Mouse (Mus musculus) hindbrain, embryonic 12.5 days (tissue): ENCODE data around the gene Glp2r. TPM values are rescaled to one million over a fixed set of nuclear protein-coding genes. Genes with fewer than 3 reads are reported as not detected.

Source experiments
- ATAC-seq: fragments of 200-750 bp; cut with Nextera tagmentation; 2 replicates; pipeline ENCODE4 v1.8.0; 2017; ENCODE audit warnings: moderate TSS enrichment; ENCODE audit not compliant: low FRiP score
- H3K27ac ChIP-seq: fragments of 300-500 bp; sonication (generic); 2 replicates; pipeline ENCODE4 v1.5.1; 2016; ENCODE audit warnings: mild to moderate bottlenecking
- H3K27me3 ChIP-seq: fragments of 300-500 bp; sonication (generic); 2 replicates; pipeline ENCODE4 v1.6.1; 2016; ENCODE audit warnings: mild to moderate bottlenecking
- H3K36me3 ChIP-seq: fragments of 300-500 bp; sonication (generic); 2 replicates; pipeline ENCODE4 v1.6.1; 2016; ENCODE audit warnings: mild to moderate bottlenecking
- H3K4me1 ChIP-seq: fragments of 300-500 bp; sonication (generic); 2 replicates; pipeline ENCODE4 v1.6.1; 2016
- H3K4me2 ChIP-seq: fragments of 300-500 bp; sonication (generic); replicated peaks from 2 replicates; pipeline ENCODE4 v1.6.1; 2016; ENCODE audit warnings: mild to moderate bottlenecking
- H3K4me3 ChIP-seq: fragments of 300-500 bp; sonication (generic); 2 replicates; pipeline ENCODE4 v1.5.1; 2016; ENCODE audit warnings: mild to moderate bottlenecking
- H3K9ac ChIP-seq: fragments of 300-500 bp; sonication (generic); 2 replicates; pipeline ENCODE4 v1.6.1; 2016; ENCODE audit warnings: mild to moderate bottlenecking, moderate library complexity
- H3K9me3 ChIP-seq: fragments of 300-500 bp; sonication (generic); replicated peaks from 2 replicates; pipeline ENCODE4 v1.6.1; 2016; ENCODE audit warnings: mild to moderate bottlenecking
- WGBS: fragments of 180-500 bp; shearing (Covaris S2); methylation state at CpG from one replicate; pipeline ENCODE4 v1.1.7; 2016; 5-methylcytosine and 5-hydroxymethylcytosine counted together
- polyA plus RNA-seq: library from polyadenylated mRNA; unstranded; fragments of >200 nt; fragmentation: Nextera tagmentation; extraction: Ambion mirVana; gene quantifications from 2 replicates; pipeline ENCODE4 v1.2.1, GENCODE M21; 2016

Glp2r gene
- polyA plus RNA-seq, 1 experiment from 2014 or later: not detected

DNA sequence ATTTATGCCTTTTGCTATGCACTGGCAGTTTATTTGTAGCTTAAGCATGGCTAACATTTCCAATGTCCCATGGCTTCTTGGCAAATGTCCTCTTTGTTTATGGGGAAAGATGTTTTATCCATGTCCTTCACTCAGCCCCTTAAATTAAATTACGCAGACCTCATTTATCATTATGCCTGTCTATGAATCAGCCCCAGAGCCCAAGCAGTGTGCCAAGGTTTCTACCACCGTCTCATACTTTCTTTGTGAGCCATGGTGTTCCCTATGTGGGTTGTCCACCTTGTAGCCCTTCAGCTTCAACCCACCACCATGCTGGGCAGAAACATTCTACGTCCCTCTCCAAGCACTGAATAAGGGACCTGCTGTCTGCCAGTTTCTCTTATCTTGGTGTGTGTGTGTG, 132.6 kb downstream of the Glp2r start:
- no peak for ATAC-seq
- Histone ChIP-seq H3K4me2 (no peak overlapping the region), H3K27ac (no peak overlapping the region), H3K4me3 (no peak overlapping the region), H3K9me3 (no peaks in the 10 kb centered on the region), H3K9ac (no peak overlapping the region), H3K4me1 (no peaks in the 10 kb centered on the region), H3K27me3 (no peaks in the 10 kb centered on the region), H3K36me3 (no peaks in the 10 kb centered on the region)
- 82% methylated on average over 3 of the region's 3 CpGs for WGBS

DNA sequence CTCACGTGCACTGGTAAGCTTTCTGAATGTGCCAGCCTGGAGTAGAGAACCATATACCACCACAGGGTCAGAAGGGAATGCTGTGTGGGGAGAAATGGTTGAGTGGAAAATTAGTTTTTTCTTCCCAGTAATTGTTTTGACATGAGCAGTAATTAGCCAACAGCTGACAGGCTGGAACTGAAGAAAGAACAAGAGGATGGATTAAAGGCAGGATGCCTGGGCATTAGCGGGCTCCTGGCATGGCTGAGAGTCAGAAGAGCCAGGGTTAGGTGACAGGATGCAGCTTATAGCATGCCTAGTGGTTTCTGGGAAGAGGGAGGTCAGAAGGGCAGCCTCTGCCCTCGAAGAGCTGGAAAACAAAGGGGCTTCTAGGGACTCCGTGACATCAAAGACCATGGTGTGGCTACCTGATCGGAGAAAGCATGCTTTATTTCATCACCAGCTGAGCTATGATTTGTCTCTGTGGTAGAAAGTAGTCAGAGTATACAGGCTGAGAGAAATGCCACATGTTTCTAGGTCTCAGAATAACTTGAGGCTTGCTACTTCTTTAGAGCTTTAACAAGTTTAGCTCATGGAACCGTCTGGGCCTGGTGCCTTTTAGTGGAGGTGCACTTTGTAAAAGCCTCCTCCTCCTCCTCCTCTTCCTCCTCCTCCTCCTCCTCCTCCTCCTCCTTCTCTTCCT, 133.9 kb downstream of the Glp2r start:
- no peak for ATAC-seq
- Histone ChIP-seq H3K4me2 (no peak overlapping the region), H3K27ac (no peak overlapping the region), H3K9me3 (no peaks in the 10 kb centered on the region), H3K4me3 (no peak overlapping the region), H3K36me3 (no peaks in the 10 kb centered on the region), H3K27me3 (no peaks in the 10 kb centered on the region), H3K9ac (no peak overlapping the region), H3K4me1 (no peaks in the 10 kb centered on the region)
- 60% methylated on average over 6 of the region's 6 CpGs for WGBS

DNA sequence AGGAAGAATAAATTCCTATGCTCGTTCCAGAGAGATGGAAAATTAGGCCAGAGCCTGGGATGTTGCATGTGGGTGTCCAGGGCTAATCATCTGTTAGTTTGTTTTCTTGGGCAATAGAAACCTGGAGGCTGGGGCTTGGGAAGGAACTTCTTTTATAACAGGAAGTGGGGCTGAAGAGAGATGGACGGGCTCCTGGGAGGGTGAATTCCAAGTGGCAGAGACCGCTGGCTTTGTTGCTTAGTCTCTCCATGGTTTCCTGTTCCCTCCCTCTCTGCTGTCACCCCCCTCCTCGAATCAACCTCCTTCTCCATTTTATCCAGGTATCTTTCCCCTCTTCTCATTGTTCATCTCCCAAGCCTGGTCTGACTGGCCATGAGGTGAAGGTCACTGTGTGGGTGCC, 134.8 kb downstream of the Glp2r start:
- H3K27ac ChIP-seq: no peak overlapping the region
- H3K9me3 ChIP-seq: no peaks in the 10 kb centered on the region
- no peak overlapping the region for H3K9ac ChIP-seq
- 70% methylated on average over 4 of the region's 4 CpGs for WGBS
- no peak overlapping the region for H3K4me2 ChIP-seq
- no peak overlapping the region for H3K4me3 ChIP-seq
- H3K4me1 ChIP-seq: no peaks in the 10 kb centered on the region
- no peaks in the 10 kb centered on the region for H3K36me3 ChIP-seq
- H3K27me3 ChIP-seq: no peaks in the 10 kb centered on the region
- no peak for ATAC-seq

DNA sequence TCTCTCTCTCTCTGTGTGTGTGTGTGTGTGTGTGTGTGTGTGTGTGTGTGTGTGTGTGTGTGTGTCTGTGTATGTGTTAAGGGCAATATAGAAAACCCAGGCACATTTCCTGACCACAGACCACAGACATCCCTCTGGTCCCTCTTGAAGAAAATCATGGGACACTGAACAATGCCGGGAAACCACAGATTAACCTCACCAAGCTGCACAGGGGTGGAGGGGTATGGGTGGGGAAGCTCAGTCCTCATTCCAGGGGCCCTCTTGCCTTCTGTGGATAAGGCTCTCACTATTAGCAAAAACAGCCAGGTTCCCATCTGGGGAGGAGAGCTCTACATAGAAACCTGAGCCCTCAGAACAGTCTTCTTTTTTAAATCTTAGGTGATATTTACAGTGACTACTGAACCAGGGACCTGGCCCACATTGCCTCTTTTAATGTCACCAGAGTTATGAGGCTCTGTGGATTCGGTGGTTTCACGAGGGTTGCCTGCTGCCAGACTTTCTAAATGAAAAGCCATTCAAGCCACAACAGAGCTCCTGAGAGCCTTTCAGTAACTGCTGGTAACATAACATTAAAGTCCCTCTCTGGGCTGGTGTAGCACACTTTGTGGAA, 137.2 kb downstream of the Glp2r start:
- no peak overlapping the region for H3K27ac ChIP-seq
- H3K4me3 ChIP-seq: no peak overlapping the region
- no peaks in the 10 kb centered on the region for H3K27me3 ChIP-seq
- H3K36me3 ChIP-seq: no peaks in the 10 kb centered on the region
- H3K4me1 ChIP-seq: no peaks in the 10 kb centered on the region
- H3K4me2 ChIP-seq: no peak overlapping the region
- no peak for ATAC-seq
- 69% methylated on average over 3 of the region's 3 CpGs for WGBS
- no peak overlapping the region for H3K9ac ChIP-seq
- H3K9me3 ChIP-seq: no peaks in the 10 kb centered on the region

DNA sequence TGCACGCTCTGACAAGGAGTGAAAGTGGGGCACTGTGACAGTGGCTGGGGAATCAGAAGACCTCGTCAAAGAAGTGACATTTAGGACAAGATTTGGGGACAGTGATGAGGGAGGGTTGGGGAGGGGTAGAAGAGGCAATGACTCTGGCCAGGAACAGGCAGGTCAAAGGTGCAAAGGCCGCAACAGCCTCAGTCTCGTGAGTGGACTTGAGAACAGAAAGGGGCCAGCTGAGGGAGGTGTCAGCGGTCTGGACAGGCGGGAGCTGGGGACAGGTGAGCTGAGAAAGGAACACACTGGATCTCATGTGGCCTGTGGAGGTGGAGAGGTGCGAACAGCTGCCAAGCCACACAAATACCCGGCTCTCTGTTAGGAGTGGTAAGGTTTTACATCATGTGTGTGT, 138.0 kb downstream of the Glp2r start:
- no peak for ATAC-seq
- Histone ChIP-seq H3K36me3 (no peaks in the 10 kb centered on the region), H3K9ac (no peak overlapping the region), H3K27me3 (no peaks in the 10 kb centered on the region), H3K4me2 (no peak overlapping the region), H3K27ac (no peak overlapping the region), H3K4me1 (no peaks in the 10 kb centered on the region), H3K9me3 (no peaks in the 10 kb centered on the region), H3K4me3 (no peak overlapping the region)
- 83% methylated on average over 8 of the region's 8 CpGs for WGBS

DNA sequence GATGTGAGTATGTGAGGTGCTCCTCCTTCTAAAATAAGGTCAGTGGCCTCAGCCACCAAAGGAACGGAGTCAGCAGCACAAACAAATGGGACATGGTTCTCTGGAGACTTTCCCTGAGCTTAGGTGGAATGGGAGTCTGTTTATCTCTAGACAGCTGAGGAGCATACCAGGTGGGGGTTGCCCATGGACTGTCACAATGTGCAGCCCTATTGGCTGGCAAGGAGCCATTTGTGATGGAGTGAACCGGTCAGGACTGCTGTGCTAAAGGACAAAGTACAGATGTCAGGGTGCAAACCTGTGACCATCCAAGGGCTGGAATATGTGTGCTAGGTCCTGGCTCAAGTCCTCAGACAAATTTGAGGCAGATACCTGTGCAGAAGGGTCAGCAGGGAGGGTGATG, 142.4 kb downstream of the Glp2r start:
- Histone ChIP-seq H3K9me3 (no peaks in the 10 kb centered on the region), H3K4me1 (no peaks in the 10 kb centered on the region), H3K4me3 (no peak overlapping the region), H3K27me3 (no peaks in the 10 kb centered on the region), H3K9ac (no peak overlapping the region), H3K27ac (no peak overlapping the region), H3K36me3 (no peaks in the 10 kb centered on the region), H3K4me2 (no peak overlapping the region)
- no peak for ATAC-seq
- WGBS: 89% methylated on average over 2 of the region's 2 CpGs

DNA sequence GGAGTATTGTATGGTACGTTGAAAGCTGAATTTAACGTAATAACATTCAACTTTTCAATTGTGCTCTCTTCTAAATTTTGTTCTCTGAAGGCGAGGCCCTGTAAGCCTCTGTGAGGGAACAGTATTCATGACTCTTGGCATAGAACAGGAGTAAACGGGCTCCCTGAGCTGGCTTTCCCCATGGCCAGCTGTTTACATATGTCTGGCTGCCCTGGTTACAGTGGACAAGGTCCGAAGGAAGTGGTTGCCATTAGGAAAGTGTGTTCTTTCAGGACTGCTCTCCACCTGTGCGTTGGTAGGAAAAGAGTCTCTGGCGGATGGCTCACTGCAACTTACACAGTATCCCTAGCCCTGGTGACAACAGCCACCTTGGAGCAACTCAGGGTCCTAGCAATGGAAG, 143.8 kb downstream of the Glp2r start:
- Histone ChIP-seq H3K4me1 (no peaks in the 10 kb centered on the region), H3K4me2 (no peak overlapping the region), H3K27me3 (no peaks in the 10 kb centered on the region), H3K9me3 (no peaks in the 10 kb centered on the region), H3K9ac (no peak overlapping the region), H3K27ac (no peak overlapping the region), H3K36me3 (no peaks in the 10 kb centered on the region), H3K4me3 (no peak overlapping the region)
- ATAC-seq: no peak
- 91% methylated on average over 7 of the region's 7 CpGs for WGBS

DNA sequence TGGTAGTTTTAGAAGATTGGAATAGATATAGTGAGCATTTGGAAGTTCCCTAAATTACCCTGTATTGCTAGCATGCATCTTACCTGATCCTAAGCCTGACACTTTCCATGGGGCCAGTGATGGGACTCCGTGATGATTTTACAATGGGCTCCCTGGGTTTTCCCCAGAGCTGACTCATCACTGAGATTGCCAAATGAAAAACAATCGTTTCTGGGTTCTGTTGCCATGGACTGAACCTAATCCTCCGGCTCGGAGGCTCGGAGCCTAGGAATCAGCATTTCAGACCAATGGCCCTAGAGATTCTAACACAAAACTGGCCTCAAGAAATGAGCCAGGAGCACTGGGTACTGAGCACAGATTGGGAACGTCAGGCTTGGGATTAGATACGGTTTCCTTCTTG, 148.6 kb downstream of the Glp2r start:
- Histone ChIP-seq H3K4me3 (no peak overlapping the region), H3K27ac (no peak overlapping the region), H3K36me3 (no peaks in the 10 kb centered on the region), H3K4me1 (no peaks in the 10 kb centered on the region), H3K4me2 (no peak overlapping the region), H3K9ac (no peak overlapping the region), H3K9me3 (no peaks in the 10 kb centered on the region), H3K27me3 (no peaks in the 10 kb centered on the region)
- 85% methylated on average over 7 of the region's 7 CpGs for WGBS
- no peak for ATAC-seq

DNA sequence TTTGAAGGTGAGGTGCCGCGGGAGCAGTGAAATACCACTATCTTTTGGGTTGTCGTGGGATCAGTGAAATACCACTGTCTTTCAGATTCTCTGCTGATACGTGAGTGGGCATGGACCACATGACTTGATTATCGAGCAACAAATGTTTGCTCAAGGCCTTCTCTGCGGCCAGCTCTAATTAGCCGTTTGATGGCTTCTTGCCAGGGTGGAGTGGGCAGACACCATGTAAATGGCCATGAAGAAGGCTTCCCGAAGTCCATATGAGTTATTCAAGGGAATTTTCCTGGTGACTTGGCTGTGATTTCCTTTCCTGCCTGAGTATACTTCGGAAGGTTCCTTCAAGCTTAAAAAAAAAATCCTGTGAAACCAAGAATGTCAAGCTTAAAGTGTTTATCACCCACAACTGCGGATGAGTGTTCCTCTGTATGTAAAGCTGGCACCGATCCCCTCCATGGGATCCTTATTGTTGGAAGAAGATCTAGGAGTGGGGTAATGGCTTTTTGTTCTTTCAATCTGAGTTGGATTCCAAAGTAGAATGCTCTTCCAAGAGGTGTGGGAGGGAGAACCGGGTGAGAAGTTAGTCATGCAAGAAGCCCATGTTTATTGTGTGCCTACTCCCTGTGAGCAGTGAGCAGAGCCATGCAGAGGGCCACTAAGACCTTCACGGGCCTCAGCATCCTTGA, 154.3 kb downstream of the Glp2r start:
- Histone ChIP-seq H3K27ac (no peak overlapping the region), H3K4me3 (no peak overlapping the region), H3K9ac (no peak overlapping the region), H3K36me3 (no peaks in the 10 kb centered on the region), H3K9me3 (no peaks in the 10 kb centered on the region), H3K4me2 (no peak overlapping the region), H3K27me3 (no peaks in the 10 kb centered on the region), H3K4me1 (no peaks in the 10 kb centered on the region)
- 92% methylated on average over 13 of the region's 13 CpGs for WGBS
- ATAC-seq: no peak

DNA sequence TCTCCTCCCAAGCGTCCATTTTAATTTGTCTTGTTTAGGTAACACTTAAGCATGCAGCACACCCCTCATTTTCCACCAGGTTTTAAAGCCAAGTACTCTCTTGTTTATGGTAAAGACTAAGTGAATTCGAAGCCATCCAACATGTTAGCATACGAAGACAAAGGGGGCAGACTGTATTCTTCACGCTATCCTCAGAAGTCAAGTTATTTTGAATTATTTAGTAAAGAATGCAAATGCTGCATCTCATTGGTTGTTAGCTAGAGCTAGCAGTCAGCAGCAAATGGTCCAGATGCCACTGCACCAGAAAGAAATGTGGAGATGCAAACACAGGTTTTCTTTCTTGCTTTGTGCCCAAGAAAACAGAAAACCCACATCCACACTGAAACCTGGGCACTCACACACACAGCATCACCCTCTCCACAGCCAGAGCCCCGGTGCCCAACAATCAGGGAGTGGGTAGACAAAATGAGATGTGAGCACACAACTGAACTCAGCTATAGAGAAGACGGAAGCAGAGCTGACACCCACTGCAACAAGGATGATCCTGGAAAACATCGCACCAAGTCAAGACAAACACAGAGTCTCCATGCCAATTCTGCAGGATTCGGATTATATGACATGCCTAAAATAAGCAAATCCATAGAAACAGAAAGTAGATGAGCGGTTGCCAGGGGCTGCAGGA, 158.7 kb downstream of the Glp2r start:
- ATAC-seq: no peak
- WGBS: 78% methylated on average over 9 of the region's 9 CpGs
- Histone ChIP-seq H3K4me2 (no peak overlapping the region), H3K27me3 (no peaks in the 10 kb centered on the region), H3K36me3 (no peaks in the 10 kb centered on the region), H3K4me1 (no peaks in the 10 kb centered on the region), H3K9ac (no peak overlapping the region), H3K4me3 (no peak overlapping the region), H3K27ac (no peak overlapping the region), H3K9me3 (no peaks in the 10 kb centered on the region)
